ENCODE assay signal across 9 mouse cellular contexts in the genomic region with DNA sequence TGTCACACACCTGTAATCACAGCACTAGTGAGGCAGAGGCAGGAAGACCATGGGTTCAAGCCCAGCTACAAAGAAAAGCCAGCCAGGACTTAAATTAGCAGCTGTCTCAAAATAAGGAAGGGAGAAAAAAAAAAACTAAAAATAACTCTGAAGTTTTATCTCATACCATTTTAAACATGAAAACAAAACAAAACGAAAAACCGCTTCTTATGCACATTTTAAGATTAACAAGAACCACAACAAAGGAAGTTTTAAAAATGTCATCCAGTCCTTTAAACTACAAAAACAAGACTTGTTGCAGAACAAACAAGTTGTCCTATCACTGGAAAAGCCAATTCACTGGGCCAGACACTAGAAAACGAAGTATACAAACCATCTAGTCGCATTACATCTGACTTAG. TPM values are rescaled to one million over a fixed set of nuclear protein-coding genes. Genes with fewer than 3 reads are reported as not detected.
A peak's percentile ranks its signal among the peaks of the same experiment; 100 is the strongest.
DNase-seq lines count a peak whose midpoint lies in the region; ATAC-seq and TF ChIP-seq lines count a peak whose summit lies in the region.
"Had no signal": no experiment of that assay in that cellular context is flagged by ENCODE, and none has a peak within 500 bp of the region (broad histone marks: within the 10 kb centered on the region; RNA-seq: fewer than 3 reads in every experiment).

No protein-coding gene starts in this region.

- no peak overlapping the region for H3K9ac ChIP-seq in kidney, embryonic 15.5 days
- H3K9ac ChIP-seq in forebrain, embryonic 16.5 days (replicated peaks; ENCODE audit: low read depth, low read length), result no peak overlapping the region
- no peak overlapping the region; the same call in 1 of the 2 replicates for H3K9ac ChIP-seq in liver, postnatal 0 days (replicated peaks)

- WGBS in kidney, embryonic 15.5 days, result 68% methylated on average over 4 of the region's 4 CpGs
- WGBS in forebrain, embryonic 16.5 days, result 87% methylated on average over 4 of the region's 4 CpGs
- 56% methylated on average over 4 of the region's 4 CpGs for WGBS in liver, postnatal 0 days (ENCODE audit: insufficient replicate concordance)

- no peak for TF ChIP-seq CTCF in liver, postnatal 0 days (IDR thresholded peaks at IDR 0.05; ENCODE audit: low read depth)

- no peaks in the 10 kb centered on the region; the same call in 1 of the 2 replicates for H3K36me3 ChIP-seq in kidney, embryonic 15.5 days
- H3K36me3 ChIP-seq in forebrain, embryonic 16.5 days (ENCODE audit: control insufficient read depth, insufficient read depth), result 0 out of 2 replicates have a peak, but pooled peaks cover 3% of the 10 kb centered on the region
- no peaks in the 10 kb centered on the region; the same call in 1 of the 2 replicates for H3K36me3 ChIP-seq in liver, postnatal 0 days (replicated peaks; ENCODE audit: insufficient read depth, low read length)

- no peak for DNase-seq in kidney, postnatal 10 days
- DNase-seq in MEL-GATA-1-ER (ENCODE audit: extremely low read depth, low read depth), result peak; percentile 19
- DNase-seq in liver, postnatal 0 days, result no peak
- no peak for DNase-seq in thymus, adult 18-20 months
- no peak for DNase-seq in urinary bladder, postnatal 10 days (ENCODE audit: low spot score)
- no peak for DNase-seq in right cerebral cortex, adult 18-20 months
- DNase-seq: cerebellum, postnatal 25 days had no signal

- ATAC-seq in kidney, embryonic 15.5 days (replicated peaks; ENCODE audit: low FRiP score), result no peak
- ATAC-seq in forebrain, embryonic 16.5 days, result no peak
- no peak for ATAC-seq in liver, postnatal 0 days

- H3K4me3 ChIP-seq in kidney, embryonic 15.5 days (replicated peaks), result peak overlapping the region; percentile 78
- no peak overlapping the region for H3K4me3 ChIP-seq in forebrain, embryonic 16.5 days (replicated peaks; ENCODE audit: low read length)
- peak overlapping the region; percentile 81 for H3K4me3 ChIP-seq in liver, postnatal 0 days (ENCODE audit: low read depth, low read length)

- no peak for TF ChIP-seq EP300 in liver, postnatal 0 days (IDR thresholded peaks at IDR 0.05; ENCODE audit: low read depth)

- no peaks in the 10 kb centered on the region for H3K9me3 ChIP-seq in kidney, embryonic 15.5 days (replicated peaks)
- H3K9me3 ChIP-seq in forebrain, embryonic 16.5 days (ENCODE audit: control insufficient read depth, low read length), result no peaks in the 10 kb centered on the region
- H3K9me3 ChIP-seq in liver, postnatal 0 days (ENCODE audit: low read length), result no peaks in the 10 kb centered on the region

- 0 out of 2 replicates have a peak, but pooled peaks cover 2% of the 10 kb centered on the region for H3K27me3 ChIP-seq in kidney, embryonic 15.5 days
- no peaks in the 10 kb centered on the region for H3K27me3 ChIP-seq in forebrain, embryonic 16.5 days (replicated peaks; ENCODE audit: control insufficient read depth, insufficient read depth, low read length)
- H3K27me3 ChIP-seq in liver, postnatal 0 days (ENCODE audit: insufficient read depth, low read length), result no peaks in the 10 kb centered on the region

- peaks cover 16% of the 10 kb centered on the region for H3K4me1 ChIP-seq in kidney, embryonic 15.5 days
- 0 out of 2 replicates have a peak, but pooled peaks cover 2% of the 10 kb centered on the region for H3K4me1 ChIP-seq in forebrain, embryonic 16.5 days (replicated peaks; ENCODE audit: control insufficient read depth, insufficient read depth, low read length)
- peaks cover 10% of the 10 kb centered on the region; the same call in 1 of the 2 replicates for H3K4me1 ChIP-seq in liver, postnatal 0 days (ENCODE audit: insufficient read depth)

- H3K4me2 ChIP-seq in kidney, embryonic 15.5 days, result peak overlapping the region; percentile 95
- H3K4me2 ChIP-seq in forebrain, embryonic 16.5 days (ENCODE audit: low read length), result peak overlapping the region; percentile 69
- peak overlapping the region; percentile 100 for H3K4me2 ChIP-seq in liver, postnatal 0 days (ENCODE audit: low read depth, low read length)

- H3K27ac ChIP-seq in kidney, embryonic 15.5 days, result no peak overlapping the region
- no peak overlapping the region for H3K27ac ChIP-seq in forebrain, embryonic 16.5 days (ENCODE audit: low read length)
- H3K27ac ChIP-seq in liver, postnatal 0 days (ENCODE audit: low read depth), result no peak overlapping the region

RNA-seq across cellular contexts. Expression of gene Gpr155, which starts 1.2 kb away (rescaled TPM):
- polyA plus RNA-seq in kidney, embryonic 15.5 days (2015; fragmentation: Nextera tagmentation; extraction: Ambion mirVana), result 6.2 and 6.7 TPM in 2 replicates
- 12.2 and 14.3 TPM in 2 replicates for polyA plus RNA-seq in forebrain, embryonic 16.5 days (2015; fragmentation: Nextera tagmentation; extraction: Ambion mirVana)
- 3.4 TPM in 2 replicates for polyA plus RNA-seq in liver, postnatal 0 days (2015; fragmentation: Nextera tagmentation; extraction: Ambion mirVana)
